Mouse (Mus musculus) lung, adult 2 months (tissue): ENCODE data around the gene Nrip1.

Experiments used
- CTCF ChIP-seq: fragments of 200-500 bp; IDR thresholded peaks from 2 replicates; pipeline ENCODE4 v1.5.1; 2011; ENCODE audit warnings: mild to moderate bottlenecking, low read length, control low read depth; ENCODE audit not compliant: insufficient read depth
- POLR2A ChIP-seq: fragments of 200-500 bp; IDR thresholded peaks from 2 replicates; pipeline ENCODE4 v1.6.1; 2011; ENCODE audit warnings: low read depth, mild to moderate bottlenecking, control low read depth, low read length, borderline replicate concordance; ENCODE audit errors: extremely low read depth

- TF ChIP-seq POLR2A (no peak), CTCF (no peak)
These were observed 82.3 kb downstream of the Nrip1 start for GRCm38 (mm10) chr16:76291366-76291765.
